Mouse (Mus musculus): ENCODE measurements around the gene Vmn1r215. TPM values are rescaled to one million over a fixed set of nuclear protein-coding genes. Genes with fewer than 3 reads are reported as not detected.

Gene Vmn1r215
- not detected in 2 replicates for polyA plus RNA-seq (2012; rRNA removed)

DNA sequence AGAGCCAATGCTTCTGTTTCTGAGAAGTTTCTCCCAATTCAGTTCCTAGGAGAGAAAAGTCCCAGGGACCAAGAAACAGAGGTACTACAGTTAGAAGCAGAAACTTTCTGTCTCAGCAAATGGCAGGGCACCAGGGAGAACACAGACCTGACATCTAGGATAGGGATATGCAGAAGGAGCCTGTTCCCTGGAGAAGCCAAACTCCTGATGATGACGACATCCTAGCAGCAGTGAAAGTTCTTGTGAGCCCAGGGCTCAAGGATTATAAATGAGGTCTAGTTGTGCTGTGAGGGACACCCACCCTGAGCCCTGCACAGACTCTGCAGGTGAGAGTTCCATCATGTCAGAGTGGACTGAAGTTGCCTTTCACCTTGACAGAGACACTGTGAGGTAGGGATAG, at the start of gene Vmn1r215:
Gene Vmn1r215, plus strand, starts transcription at position 301 of the 400 bp plus-strand sequence.

DNA sequence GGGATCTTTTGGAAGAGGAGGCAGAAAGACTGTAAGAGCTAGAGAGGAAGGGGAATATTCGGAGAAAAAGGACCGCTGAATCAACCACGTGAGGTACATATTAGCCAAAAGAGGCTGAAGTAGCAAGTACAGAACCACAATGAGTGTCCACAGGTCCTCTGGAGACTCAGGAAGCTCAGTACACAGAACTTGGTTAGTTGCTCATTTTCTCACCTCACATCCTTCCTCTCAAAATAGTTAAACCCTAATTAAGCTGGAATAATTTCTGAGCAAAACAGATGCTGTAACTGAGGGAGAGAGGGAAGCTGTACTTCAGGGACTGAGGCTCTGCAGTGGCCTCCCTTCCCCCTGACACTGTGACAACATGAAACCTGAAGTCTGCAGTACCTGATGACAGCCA, 37.7 kb upstream of the Vmn1r215 start, which contains the start of gene Vmn1r214:
Gene Vmn1r214, plus strand, starts transcription at position 301 of the 400 bp plus-strand sequence.

DNA sequence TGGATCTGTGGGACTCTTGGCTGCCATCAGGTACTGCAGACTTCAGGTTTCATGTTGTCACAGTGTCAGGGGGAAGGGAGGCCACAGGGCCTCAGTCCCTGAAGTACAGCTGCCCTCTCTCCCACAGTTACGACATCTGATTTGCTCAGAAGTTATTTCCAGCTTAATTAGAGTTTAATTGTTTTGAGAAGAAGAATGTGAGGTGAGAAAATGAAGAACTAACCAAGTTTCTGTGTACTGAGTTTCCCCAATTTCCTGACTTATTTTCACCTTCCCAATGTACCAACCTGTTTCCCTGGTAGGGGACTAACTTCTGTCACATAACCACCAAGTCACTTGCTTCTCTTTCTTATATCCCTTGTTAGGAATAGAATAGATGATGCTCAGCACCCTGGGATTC, 50.3 kb downstream of the Vmn1r215 start, which contains the start of gene Vmn1r217:
Gene Vmn1r217, minus strand, starts transcription at position 101 of the 400 bp plus-strand sequence.

Other genes with a start within 250 kb of the Vmn1r215 start
- gene Vmn1r210, start 236.7 kb upstream of the Vmn1r215 start, polyA plus RNA-seq (2012; rRNA removed), result not detected in 2 replicates
- not detected in 2 replicates for gene Vmn1r211, start 210.5 kb upstream of the Vmn1r215 start, polyA plus RNA-seq (2012; rRNA removed)
- gene Vmn1r212, start 183.8 kb upstream of the Vmn1r215 start, polyA plus RNA-seq (2012; rRNA removed), result not detected in 2 replicates
- gene Vmn1r213, start 60.4 kb upstream of the Vmn1r215 start, polyA plus RNA-seq (2012; rRNA removed), result 0.03 TPM in 1 of 2 replicates, not detected in the other
- not detected in 2 replicates for gene Vmn1r214, start 37.6 kb upstream of the Vmn1r215 start, polyA plus RNA-seq (2012; rRNA removed)
- not detected in 2 replicates for gene Vmn1r217, start 50.2 kb downstream of the Vmn1r215 start, polyA plus RNA-seq (2012; rRNA removed)
- not detected in 2 replicates for gene Vmn1r218, start 65.1 kb downstream of the Vmn1r215 start, polyA plus RNA-seq (2012; rRNA removed)
- not detected in 2 replicates for gene Vmn1r219, start 91.3 kb downstream of the Vmn1r215 start, polyA plus RNA-seq (2012; rRNA removed)
- not detected in 2 replicates for gene Vmn1r220, start 120.0 kb downstream of the Vmn1r215 start, polyA plus RNA-seq (2012; rRNA removed)
- gene Vmn1r221, start 146.1 kb downstream of the Vmn1r215 start, polyA plus RNA-seq (2012; rRNA removed), result not detected in 2 replicates
- gene Vmn1r222, start 167.9 kb downstream of the Vmn1r215 start, polyA plus RNA-seq (2012; rRNA removed), result not detected in 2 replicates
- not detected in 2 replicates for gene Vmn1r223, start 179.1 kb downstream of the Vmn1r215 start, polyA plus RNA-seq (2012; rRNA removed)

Data from central nervous system, embryonic 18 days (tissue).